Mouse (Mus musculus) forelimb bud, embryonic 11.5 days (tissue): ENCODE measurements at regions not wholly inside any gene's neighbourhood (a gene's known extent, or its start where the extent isn't known, plus 50 kb on each side); places are given as distances from the start of the nearest gene placed in this dataset.

Experiments used
- DNase-seq: peaks from one replicate; pipeline ENCODE4 v3.0.0-alpha.2; 2012; ENCODE audit warnings: low read depth, low spot score

GRCm38 (mm10) chr4:82092296-82093230 is 613.0 kb downstream of the Nfib start:
- no peak for DNase-seq

- no peak for DNase-seq
Measured at GRCm38 (mm10) chr4:82089657-82090056, 615.9 kb downstream of the Nfib start.

DNA sequence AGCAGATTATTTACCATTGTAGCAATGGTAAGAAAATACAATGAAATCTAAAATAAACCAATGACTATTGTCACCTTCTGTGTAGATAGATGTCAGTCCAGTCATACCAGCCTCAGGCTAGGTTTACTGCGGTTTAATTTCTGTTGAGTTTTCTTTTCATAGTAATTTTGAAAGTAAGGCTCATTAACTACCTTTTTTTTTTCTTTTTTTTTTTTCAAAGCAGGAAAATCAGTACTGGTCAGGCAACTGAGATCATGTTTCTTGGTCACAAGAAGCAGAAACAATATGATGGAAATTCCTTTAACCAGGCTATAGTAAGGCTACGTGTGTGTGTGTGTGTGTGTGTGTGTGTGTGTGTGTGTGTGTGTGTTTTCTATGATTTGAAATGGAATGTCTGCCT is 622.0 kb downstream of the Nfib start:
- DNase-seq: no peak

DNA sequence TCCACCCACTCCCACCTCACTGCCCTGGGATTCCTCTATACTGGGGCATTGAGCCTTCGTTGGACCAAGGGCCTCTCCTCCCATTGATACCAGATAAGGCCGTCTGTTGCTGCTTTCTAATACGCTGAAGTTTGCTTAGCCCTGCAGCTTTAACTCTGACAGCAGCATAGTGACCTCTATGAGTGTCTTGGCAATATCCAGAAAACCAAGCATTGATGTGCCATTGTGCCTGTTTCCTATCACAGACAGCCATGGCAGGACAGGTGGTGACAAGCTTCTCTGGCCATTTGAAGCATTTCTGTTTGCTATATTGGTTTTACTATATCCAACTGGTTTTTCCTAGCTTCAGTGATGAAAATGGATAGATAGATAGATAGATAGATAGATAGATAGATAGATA is 625.4 kb upstream of the Mpdz start:
- no peak for DNase-seq

DNA sequence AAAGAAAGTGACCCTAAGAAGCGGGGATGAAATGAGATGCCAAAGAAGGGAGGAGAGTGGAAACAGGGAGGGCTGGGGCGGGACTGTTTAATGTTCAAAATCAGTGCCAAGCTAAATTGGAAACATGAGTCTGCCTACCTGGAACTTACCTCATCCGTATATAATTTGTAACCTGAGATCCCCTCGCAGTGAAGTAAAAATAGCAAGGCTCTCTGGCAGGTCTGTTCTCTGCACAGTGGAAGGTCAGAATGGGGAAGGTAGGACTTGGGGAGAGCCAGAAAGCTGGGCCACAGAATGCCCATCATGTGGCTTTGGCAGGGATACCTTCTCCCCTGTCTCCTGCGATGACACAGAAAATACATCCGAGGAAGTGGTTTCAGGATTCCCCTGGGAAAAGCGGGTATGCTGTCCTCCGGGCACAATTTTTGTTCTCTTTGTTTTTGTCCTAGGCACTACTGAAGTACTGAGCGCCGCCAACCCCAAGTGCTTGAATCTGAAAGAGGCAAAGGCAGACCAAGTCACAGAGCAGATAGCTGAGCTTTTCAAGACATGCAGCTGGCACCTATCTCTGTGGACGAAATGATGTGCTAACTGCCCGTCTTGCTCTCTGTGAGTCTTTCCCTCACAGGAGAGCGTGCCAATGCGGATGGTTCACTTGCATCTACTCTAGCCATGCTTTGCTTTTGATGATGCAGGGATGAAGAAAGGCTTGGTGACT is 623.2 kb upstream of the Mpdz start:
- DNase-seq: peak; percentile 59

GRCm38 (mm10) chr4:82062726-82063125 is 620.1 kb upstream of the Mpdz start:
- no peak for DNase-seq

GRCm38 (mm10) chr4:82056671-82057070 is 614.1 kb upstream of the Mpdz start:
- no peak for DNase-seq

DNA sequence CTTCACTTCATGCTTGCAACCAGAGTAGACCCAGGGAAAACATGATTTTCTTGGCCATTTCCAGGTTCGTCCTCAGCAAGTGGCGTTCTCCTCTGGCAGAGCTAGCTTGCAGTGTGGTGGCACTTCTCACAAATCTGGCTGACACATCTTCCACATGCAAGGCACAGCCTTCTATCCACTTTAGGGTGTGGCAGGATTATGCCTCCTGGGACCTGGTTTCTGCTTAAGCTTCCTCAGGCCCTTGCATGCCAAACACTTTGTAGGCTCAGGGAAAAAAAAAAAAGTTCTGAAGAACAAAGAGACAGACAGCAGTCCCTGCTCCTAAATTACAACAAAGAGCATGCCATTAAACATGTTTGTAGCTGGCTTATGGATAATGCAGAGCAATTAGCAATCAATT is 605.6 kb upstream of the Mpdz start:
- no peak for DNase-seq

DNA sequence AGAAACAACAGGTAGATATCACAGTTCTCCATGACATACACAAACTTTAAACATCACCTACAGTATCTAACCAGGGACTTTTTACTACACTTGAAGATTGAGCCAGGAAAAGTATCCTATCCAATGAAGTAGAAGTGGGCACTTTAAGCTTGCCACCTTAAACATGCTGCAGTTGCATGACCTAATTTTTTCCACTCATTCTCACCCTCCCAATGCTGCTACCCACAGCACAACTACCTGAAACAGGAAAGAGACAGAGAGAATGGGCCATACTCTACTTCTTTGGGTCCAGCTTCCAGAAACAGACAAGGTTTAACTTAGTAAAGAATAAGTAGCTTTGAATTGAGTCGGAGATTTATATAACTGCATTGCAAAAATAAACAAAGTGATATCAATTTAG is 594.9 kb upstream of the Mpdz start:
- DNase-seq: no peak

DNA sequence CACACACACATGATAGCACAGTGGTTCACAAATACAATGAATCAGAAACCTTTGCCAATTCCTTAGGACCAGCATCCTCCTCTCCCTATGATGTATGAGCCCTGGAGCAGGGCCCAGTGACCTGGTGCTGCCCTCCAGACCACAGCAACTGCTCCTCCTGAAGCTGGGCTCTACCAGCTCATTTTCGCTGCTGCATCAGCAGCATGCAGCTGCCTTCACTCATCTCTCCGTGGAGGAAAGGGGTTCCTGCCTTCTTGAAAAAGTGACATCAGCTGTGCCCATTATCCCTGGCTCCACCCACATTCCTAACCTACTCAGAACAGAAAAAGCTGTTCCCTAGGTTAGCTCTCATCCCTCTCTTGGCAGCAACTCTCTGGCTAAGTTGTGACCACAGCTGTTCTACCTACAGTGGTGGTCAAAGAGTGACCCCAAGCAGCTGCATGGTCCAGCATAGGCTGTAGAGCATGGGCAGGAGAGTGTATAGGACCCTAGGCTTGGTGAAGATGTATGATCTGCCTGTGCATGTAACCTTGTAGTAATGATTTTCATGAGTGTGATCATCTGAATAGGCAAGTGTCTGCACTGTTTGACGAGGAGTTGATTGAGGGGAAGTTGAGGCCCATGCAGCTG is 592.6 kb upstream of the Mpdz start:
- peak; percentile 36 for DNase-seq

GRCm38 (mm10) chr4:82029237-82029636 is 586.6 kb upstream of the Mpdz start:
- DNase-seq: no peak

GRCm38 (mm10) chr4:82027447-82027881 is 584.8 kb upstream of the Mpdz start:
- DNase-seq: peak; percentile 41

DNA sequence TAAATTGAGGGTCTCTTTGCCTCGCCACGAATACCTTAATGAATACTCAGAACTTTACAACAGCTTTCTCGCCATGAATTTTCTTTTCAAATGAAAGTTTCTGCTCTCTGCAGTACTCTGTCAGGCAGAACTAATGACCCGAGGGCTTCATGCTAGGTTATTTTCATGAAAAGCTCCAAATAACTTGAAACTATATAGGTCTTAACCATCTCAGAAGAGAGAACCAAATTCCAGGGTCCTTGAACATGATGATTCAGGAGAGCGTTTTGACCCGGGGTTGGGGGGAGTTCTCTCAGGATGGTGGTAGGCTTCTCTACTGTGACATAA is 558.8 kb upstream of the Mpdz start:
- DNase-seq: no peak

- no peak for DNase-seq
Measured at GRCm38 (mm10) chr4:82000590-82001405, 558.2 kb upstream of the Mpdz start.

DNA sequence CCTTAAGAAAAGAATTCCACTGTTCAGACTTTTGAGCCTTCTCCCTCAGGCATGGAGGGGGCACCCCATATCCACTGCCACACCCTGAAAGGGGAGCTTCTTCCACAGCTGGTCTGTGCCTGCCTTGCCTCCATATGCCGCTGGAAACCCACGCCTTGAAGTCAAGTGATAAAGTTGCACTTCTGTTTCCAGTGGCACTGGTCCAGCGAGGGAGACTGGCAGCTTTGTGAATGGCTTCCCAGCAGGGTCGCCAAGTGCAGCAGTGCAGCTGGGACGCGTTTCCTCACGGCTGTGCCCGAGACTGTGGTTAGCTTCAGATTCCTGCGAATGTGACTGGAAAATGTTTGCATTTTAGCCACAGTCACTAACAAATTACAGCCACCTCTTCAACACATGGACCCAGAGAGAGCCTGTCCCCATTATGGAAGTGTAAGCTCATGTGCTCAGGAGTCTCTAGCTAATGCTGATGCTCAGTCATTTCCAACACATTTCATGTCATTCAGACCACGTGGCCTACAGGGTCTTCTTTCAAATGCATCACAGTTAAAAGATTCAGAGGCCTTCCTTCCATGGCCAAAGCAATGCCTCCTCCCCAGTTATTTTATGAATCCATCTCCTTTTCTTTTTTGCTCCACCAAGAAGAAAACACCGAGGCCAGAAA is 557.2 kb upstream of the Mpdz start:
- peak; percentile 16 for DNase-seq

GRCm38 (mm10) chr4:81999093-81999492 is 556.5 kb upstream of the Mpdz start:
- no peak for DNase-seq

DNA sequence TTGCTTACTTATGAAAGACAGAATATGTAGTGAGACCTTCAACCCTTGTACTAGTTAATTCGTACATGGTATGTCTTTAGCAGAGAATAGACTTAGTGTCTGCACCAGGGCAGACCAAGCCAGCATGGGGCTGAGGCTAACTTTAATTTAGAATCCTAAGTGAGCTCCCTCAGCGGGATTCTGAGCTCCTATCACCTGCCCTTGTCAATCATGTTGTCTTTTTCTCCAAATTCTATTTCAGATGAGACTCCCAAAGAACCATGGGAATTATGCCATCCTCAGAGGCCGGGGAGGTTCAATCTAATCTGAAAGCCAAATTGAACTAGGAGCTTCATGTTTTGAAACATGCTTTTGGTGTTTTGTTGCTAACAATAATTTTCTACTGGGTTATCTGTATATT is 553.8 kb upstream of the Mpdz start:
- no peak for DNase-seq

- no peak for DNase-seq
Measured at GRCm38 (mm10) chr4:81995243-81995642, 552.6 kb upstream of the Mpdz start.

DNA sequence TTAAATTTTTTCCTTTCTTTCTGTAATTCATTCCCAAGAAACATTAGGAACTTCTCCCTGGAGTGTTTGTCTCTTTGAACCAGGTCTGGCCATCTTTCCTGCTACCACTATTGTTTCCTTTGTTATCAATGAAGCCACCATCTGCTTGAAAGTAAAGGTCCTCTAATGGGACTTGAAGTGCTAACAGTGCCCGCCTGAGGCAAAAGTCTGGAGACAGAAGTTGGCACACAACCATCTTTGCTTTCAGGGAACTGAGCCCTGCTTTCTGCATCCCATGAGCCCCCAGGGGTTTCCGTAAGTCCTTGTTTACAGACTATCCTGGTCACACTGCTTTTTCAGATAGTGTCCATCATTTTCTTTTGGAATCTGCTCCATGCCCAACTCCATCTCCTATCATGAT is 546.2 kb upstream of the Mpdz start:
- DNase-seq: no peak

- DNase-seq: peak; percentile 58
Measured at GRCm38 (mm10) chr4:81986616-81987015, 544.0 kb upstream of the Mpdz start.

DNA sequence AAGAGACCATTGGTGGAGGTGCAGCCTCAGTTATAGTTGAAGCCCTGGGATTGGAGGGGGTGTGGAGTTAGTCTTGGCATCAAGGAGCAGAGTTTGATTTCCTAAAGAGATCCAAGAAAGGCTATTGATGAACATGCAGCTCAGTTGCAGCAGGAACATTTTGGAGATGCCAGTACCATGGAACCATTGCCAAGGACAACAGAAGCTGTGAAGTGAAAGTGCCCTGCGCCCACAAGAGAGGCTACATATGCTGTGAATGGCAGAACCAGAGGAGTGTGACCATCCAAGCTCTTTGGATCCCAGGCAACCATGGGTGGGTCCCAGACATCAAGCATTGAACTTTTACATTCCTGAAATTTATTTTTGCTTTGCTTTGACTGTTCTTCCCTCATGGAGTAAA is 539.2 kb upstream of the Mpdz start:
- DNase-seq: no peak
